Mouse (Mus musculus) neural tube, embryonic 10.5 days (tissue): ENCODE data around the gene Tshz2.

Experiments
- DNase-seq: peaks from one replicate; pipeline ENCODE4 v3.0.0-alpha.2; 2017; ENCODE audit warnings: low spot score; ENCODE audit errors: extremely low spot score

Gene Tshz2

GRCm38 (mm10) chr2:169630070-169630469 lies 2.7 kb upstream of the Tshz2 start:
- DNase-seq: no peak

- peak; percentile 64 for DNase-seq
Measured at GRCm38 (mm10) chr2:169633491-169634289, 877 bp downstream of the Tshz2 start.

GRCm38 (mm10) chr2:169634619-169635382 lies 2.0 kb downstream of the Tshz2 start:
- DNase-seq: peak; percentile 35

- DNase-seq: no peak
Measured at GRCm38 (mm10) chr2:169635428-169635827, 2.6 kb downstream of the Tshz2 start.

- no peak for DNase-seq
Measured at GRCm38 (mm10) chr2:169636414-169636813, 3.6 kb downstream of the Tshz2 start.

GRCm38 (mm10) chr2:169641547-169641946 lies 8.7 kb downstream of the Tshz2 start:
- no peak for DNase-seq

- DNase-seq: no peak
Measured at GRCm38 (mm10) chr2:169642420-169642819, 9.6 kb downstream of the Tshz2 start.

- DNase-seq: no peak
Measured at GRCm38 (mm10) chr2:169647091-169647490, 14.3 kb downstream of the Tshz2 start.

GRCm38 (mm10) chr2:169649262-169649885 lies 16.6 kb downstream of the Tshz2 start:
- DNase-seq: no peak

- no peak for DNase-seq
Measured at GRCm38 (mm10) chr2:169653282-169653681, 20.5 kb downstream of the Tshz2 start.

GRCm38 (mm10) chr2:169663792-169664191 lies 31.0 kb downstream of the Tshz2 start:
- no peak for DNase-seq

- DNase-seq: no peak
Measured at GRCm38 (mm10) chr2:169671264-169671663, 38.5 kb downstream of the Tshz2 start.

GRCm38 (mm10) chr2:169673786-169674185 lies 41.0 kb downstream of the Tshz2 start:
- no peak for DNase-seq

GRCm38 (mm10) chr2:169674209-169674608 lies 41.4 kb downstream of the Tshz2 start:
- DNase-seq: no peak

GRCm38 (mm10) chr2:169679264-169679663 lies 46.5 kb downstream of the Tshz2 start:
- no peak for DNase-seq

GRCm38 (mm10) chr2:169679951-169680350 lies 47.1 kb downstream of the Tshz2 start:
- no peak for DNase-seq

- no peak for DNase-seq
Measured at GRCm38 (mm10) chr2:169685260-169685659, 52.4 kb downstream of the Tshz2 start.

- DNase-seq: no peak
Measured at GRCm38 (mm10) chr2:169685747-169686146, 52.9 kb downstream of the Tshz2 start.

GRCm38 (mm10) chr2:169686697-169687430 lies 54.1 kb downstream of the Tshz2 start:
- no peak for DNase-seq

- DNase-seq: no peak
Measured at GRCm38 (mm10) chr2:169690054-169690453, 57.2 kb downstream of the Tshz2 start.

- DNase-seq: no peak
Measured at GRCm38 (mm10) chr2:169694494-169694893, 61.7 kb downstream of the Tshz2 start.
